Mouse (Mus musculus) testis, adult 2 months (tissue): ENCODE measurements around the gene Nhs. TPM values are rescaled to one million over a fixed set of nuclear protein-coding genes. Genes with fewer than 3 reads are reported as not detected.

ENCODE experiments used
- H3K27ac ChIP-seq: fragments of 200-500 bp; 2 replicates; pipeline ENCODE4 v1.5.1; 2012; ENCODE audit warnings: low read depth, low read length; ENCODE audit not compliant: control insufficient read depth, insufficient read depth
- H3K27me3 ChIP-seq: fragments of 200-500 bp; 2 replicates; pipeline ENCODE4 v1.6.1; 2012; ENCODE audit warnings: mild to moderate bottlenecking, low read length, moderate library complexity; ENCODE audit not compliant: control insufficient read depth, insufficient read depth
- H3K36me3 ChIP-seq: fragments of 200-500 bp; 2 replicates; pipeline ENCODE4 v1.6.1; 2012; ENCODE audit warnings: mild to moderate bottlenecking, low read length; ENCODE audit not compliant: control insufficient read depth, insufficient read depth
- H3K4me1 ChIP-seq: fragments of 200-500 bp; 2 replicates; pipeline ENCODE4 v1.6.1; 2012; ENCODE audit warnings: low read length; ENCODE audit not compliant: control insufficient read depth, insufficient read depth
- H3K4me3 ChIP-seq: fragments of 200-500 bp; 2 replicates; pipeline ENCODE4 v1.5.1; 2012; ENCODE audit warnings: low read depth, mild to moderate bottlenecking, low read length, moderate library complexity, mixed read lengths; ENCODE audit not compliant: control insufficient read depth
- CTCF ChIP-seq: fragments of 200-500 bp; IDR thresholded peaks from 2 replicates; pipeline ENCODE4 v1.5.1; 2012; ENCODE audit warnings: low read depth, mild to moderate bottlenecking, inconsistent platforms, low read length, moderate library complexity; ENCODE audit not compliant: control insufficient read depth, insufficient read depth, insufficient replicate concordance
- POLR2A ChIP-seq: fragments of 200-500 bp; IDR thresholded peaks from 2 replicates; pipeline ENCODE4 v1.6.1; 2012; ENCODE audit warnings: low read depth, mild to moderate bottlenecking, inconsistent platforms, low read length, moderate library complexity; ENCODE audit not compliant: control insufficient read depth
- polyA plus RNA-seq: library from polyadenylated mRNA; depleted of rRNA; stranded (reverse); fragments of >200 nt; gene quantifications from 2 replicates; pipeline ENCODE4 v1.2.3, GENCODE M21; 2012

Gene Nhs
- polyA plus RNA-seq, 1 experiment: 0.51 TPM

DNA sequence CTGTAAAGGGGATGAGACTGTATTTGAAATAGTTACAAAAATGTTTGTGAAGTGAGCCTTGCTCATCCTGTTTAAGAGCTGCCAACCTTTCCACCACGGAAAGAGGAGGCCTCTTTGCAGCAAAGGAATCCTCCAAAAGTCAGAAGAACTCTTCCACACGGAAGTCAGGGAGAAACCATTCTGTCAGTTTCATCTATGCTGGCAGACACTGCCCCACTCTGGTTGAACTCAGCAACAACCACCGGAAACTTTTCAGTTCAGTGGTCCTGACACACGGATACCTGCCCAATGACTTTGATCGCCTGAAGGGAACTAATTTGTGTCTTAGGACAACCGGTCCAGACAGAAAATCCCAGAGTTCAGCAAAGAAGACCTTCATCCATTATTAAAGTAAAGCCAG is 369.3 kb downstream of the Nhs start:
- Histone ChIP-seq H3K4me3 (no peak overlapping the region), H3K27ac (no peak overlapping the region), H3K4me1 (no peaks in the 10 kb centered on the region), H3K27me3 (no peaks in the 10 kb centered on the region), H3K36me3 (no peaks in the 10 kb centered on the region)
- TF ChIP-seq POLR2A (no peak), CTCF (no peak; the same call in 1 of the 2 replicates)
